Mouse (Mus musculus) left cerebral cortex, adult 9 months (tissue): ENCODE measurements around the gene Pacs2.

Source experiments
- DNase-seq, 2 experiments: peaks; one replicate each; pipeline ENCODE4 v3.0.0; 2022; ENCODE audit warnings: low spot score in 2 of 2

The Pacs2 gene

DNA sequence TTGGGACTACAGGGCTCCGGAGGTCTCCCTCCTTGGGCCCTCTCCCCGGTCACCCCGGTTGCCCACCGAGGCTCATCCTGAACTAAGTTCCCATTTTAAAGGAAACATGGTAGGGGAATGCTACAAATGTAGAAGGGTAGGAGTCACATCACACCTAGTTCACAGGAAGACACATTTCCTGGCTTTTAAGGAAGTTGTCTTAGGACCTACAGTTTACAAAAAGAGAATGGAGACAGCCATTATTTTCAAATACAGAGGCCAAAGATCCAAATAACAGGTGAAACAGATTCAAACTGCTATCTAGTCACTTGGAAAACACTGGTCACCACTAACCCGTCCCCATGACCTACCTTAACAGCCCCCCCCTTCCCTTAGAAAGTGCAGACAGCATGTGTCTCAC, 1.9 kb upstream of the Pacs2 start:
- DNase-seq, result no peak

DNA sequence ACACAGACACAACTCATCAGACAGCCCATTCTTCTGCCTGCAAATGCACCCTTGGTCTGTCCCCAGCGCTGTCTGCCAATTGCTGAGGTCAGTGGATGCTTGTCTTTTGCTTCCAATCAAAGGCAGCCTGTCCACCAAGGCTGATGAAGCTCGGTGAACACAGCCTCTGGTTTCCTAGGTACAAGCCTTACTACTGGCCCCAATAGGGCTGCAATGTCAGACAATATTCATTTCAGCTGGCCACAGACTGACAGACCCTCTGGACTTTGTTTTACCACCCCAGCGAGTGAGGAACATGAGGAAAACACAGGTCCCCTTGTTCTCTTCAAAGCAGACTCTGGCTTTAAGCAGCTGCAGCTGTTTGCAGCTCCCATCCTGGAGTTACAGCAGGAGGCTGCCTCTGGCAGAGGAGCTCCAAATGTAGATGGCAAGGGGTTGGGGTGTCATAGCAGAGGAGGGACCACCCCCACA, 1.3 kb upstream of the Pacs2 start:
- DNase-seq, result peak; percentile 73 to 76

DNA sequence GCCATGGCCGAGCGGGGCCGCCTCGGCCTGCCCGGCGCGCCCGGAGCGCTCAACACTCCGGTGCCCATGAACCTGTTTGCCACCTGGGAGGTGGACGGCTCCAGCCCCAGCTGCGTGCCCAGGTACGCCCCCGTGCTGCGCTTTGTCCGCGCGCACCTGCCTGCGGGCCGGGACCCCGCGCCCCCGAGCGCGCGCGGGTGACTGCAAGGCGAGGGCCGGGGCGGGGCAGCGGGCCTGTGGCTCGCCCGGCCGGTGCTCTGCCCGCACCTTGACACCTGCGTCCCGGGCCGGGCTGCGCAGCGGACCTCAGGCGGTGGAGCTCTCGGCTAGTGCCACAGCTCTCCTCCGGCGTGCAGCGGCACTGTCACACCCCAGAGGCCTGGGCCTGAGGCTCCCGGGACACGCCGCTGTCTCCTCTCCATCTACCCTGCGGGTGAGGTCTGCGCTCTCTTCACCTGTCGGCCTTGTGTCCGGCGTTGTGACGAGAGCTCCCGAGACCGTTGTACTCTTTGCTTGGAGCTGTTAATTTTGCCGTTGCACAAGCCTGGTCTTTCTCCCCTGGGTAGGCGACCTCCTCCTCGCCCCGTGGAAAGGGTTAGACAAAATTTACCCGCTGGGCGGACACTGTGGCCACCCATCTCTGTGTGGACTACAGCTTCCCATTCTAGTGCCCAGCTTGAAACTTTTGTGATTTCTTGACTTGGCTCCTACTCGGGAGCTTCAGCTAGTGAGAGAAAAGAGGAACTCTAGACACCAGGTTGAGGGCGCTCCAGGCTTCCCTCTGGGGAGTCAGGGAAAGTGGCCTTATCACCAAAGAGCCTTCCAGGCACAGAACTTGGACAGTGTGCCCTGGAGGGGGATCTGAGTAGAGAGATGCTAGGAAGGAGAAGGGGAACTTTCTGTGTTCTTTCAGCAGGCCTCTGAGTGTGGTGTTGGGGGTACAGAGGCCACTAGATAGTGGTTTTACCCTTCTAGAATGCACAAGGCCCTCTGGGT, 551 bp downstream of the Pacs2 start:
- DNase-seq, result peak in 1 of 2 experiments; percentile 30

DNA sequence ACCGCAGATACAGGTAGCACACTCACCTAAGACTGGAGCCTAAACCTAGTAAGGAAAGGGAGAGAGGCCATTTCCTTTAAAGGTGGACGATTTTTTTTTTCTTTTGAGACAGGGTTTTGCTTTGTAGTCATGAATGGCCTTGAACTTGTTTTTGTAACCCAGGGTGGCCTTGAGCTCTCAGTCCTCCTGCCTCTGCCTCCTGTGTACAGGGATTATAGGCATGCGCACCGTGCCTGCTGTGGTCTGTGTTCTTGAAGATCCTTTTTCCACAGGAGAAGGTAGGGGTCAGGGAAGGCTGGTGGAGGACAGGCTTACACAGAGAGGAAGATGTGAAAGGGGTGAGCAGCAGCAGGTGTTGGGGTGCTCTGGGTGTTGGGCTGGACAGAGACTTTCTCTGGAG, 1.6 kb downstream of the Pacs2 start:
- no peak for DNase-seq

DNA sequence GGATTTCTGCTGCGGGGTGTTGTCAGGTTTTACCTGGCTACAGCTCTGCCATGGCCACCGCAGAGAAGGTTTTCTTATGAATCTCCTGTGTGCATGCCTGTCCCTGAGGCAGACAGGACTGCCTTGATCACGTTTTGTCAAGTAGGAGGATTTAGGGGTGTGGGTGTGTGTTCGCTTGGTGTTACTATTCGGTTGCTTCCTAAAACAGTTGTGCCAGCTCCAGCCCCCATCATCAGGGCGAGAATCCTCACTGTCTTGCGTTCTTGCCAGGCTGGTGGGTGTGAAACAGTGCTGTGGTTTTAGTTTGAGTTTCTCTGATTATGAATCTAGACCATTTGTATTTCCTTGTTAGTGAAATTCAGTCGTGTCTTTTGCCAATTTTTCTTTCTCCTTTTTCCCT, 2.7 kb downstream of the Pacs2 start:
- peak; percentile 59 to 91 for DNase-seq

DNA sequence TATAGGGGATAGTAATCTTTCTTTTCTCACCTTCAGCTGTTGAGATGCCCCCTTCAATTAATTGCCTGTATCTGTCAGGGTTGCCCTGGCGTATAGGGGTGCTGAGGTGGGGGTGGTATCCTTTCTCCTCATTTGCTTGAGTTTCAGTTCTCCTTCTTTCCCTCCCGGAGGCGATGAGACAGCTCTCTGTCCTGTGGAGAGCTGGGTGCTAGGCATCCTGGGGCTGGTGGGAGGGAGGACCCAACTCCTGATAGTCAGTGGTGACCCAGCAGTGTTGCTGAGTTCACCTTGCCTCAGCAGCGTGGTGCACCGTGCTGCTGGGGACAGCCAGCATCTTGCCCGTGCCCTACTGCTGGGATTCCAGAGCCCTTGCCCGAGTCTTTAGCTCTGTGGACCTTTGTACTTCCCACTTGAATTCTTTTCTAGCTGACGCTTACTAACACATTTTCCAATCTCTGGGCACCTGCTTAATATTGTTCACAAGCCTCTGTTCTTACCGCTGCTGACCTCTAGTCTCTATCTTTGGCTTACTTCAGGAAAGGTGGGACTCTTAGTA, 3.2 kb downstream of the Pacs2 start:
- no peak for DNase-seq

DNA sequence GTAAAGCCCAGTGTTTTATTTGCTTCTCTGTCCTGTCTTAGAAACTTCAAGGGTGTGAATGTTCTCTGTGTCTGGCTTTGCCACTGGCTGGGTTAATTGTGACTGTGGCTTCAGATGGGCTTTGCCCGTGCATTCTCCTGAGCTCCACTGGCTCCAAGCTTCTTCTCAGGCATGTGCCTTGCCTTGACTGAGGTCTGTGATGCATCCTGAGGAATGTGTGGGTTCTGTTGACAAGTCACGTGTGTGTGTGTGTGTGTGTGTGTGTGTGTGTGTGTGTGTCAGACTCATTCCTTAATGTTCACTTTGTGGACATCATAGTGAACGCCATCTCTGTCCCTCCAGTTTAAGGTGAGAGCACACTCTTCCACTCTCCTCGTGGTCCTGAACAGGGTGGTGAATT, 4.5 kb downstream of the Pacs2 start:
- no peak for DNase-seq

DNA sequence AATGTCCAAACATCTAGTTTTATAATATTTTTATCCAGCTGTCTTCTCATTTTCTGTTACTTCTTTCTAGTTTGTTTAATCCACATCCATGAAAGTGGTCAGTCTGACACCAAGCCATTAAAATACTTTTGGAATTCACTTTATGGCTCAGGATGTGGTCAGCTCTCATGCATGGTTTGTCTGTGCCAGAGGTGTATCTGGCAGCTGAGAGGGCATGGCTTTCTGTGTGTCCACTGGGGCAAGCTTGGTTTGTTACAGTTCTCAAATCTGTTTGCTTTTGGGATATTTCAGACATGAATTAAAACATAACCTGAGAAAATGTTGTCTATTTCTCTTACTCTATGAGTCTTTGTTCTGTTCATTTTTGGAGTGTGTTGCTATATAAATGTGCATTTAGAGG, 7.2 kb downstream of the Pacs2 start:
- DNase-seq, result no peak

DNA sequence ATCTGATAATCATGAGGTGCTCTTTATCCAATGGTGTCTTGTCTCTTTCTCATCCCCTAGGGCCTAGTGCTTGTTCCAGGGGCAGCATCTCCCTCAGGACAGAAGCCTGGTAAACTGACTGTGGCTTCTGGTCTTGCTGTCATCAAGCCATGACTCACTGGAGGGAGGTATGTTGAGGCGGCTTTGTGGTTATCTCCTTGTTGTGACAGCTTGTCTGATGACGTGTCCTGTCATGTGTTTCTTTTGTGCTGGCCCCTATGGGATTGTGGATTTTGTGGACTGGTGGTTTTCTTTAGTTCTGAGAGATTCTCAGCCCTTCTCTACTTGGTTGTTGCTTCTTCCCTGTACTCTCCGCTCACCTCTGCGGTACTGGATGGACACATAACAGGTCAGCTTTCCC, 8.8 kb downstream of the Pacs2 start:
- no peak for DNase-seq

DNA sequence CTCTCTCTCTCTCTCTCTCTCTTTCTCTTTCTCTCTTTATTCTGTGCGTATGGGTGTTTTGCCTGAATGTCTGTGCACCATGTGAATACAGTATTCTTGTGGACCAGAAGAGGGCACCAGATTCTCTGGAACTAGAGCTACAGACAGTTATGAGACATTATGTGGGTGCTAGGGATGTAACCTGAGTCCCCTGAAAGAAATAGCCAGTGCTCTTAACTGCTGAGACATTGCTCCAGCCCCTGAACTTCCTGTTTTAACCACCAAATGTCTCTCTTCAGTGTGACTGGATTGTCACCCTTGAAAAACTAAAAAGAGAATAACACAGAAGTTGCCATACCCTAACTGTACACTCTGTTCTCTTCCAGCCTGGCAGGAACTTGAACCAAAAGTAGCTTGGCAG, 12.2 kb downstream of the Pacs2 start:
- no peak for DNase-seq

DNA sequence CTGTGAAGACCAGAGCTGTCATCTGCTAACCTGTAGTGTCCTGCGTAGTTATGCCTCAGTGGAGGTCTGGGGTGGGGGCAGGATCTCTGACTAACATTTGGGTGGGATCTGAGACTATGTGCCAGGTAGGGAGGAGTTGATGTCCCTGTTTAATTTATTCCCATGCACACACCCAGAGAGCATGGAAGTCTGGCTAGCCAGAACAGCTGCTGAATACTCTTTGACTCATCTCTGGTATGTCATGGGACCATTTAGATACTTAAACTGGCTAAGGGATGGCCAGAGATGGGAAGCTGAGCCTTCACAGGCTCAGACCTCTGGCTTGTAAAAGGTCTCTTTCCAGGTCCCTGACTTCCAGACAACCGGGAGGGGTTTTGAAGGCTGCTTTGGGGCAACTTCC, 13.2 kb downstream of the Pacs2 start:
- DNase-seq, result no peak

DNA sequence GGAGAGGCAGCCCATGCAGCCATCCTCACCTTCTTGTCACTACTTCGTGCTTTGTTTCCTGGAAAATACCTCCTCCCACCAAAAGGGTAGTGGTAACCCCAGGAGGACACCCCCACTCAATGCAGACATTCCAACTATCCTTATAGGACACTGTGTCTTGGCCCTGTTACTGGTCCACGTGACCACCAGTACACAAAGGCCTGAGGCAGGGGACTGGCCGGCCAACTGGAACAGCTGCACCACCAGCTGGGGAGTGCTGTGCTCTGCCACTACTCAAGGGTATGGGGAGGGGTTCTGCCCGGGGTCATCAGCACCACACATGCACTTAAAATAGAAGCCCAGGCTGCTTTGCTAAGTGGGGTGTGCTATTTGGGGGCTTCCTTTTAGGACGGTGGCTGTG, 13.8 kb downstream of the Pacs2 start:
- no peak for DNase-seq

DNA sequence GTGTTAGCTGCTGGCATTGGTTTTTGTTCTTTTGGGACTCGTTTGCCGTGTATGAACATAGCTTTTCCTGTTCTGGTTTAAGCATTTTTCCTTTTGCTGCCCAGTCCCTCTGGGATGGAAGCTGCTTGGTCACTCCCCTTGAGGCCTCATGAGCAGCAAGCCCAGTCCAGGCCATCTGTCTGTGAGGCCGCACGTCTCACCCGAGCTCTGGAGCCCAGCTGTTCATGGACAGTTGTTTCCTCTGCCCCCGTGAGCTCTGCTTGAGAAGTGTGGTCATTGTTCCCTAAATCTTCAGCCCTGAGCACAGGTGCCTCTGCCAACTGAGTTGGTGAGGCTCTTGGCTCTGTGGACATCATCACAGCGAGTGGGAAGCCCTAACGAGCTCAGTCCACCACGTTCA, 14.6 kb downstream of the Pacs2 start:
- no peak for DNase-seq

DNA sequence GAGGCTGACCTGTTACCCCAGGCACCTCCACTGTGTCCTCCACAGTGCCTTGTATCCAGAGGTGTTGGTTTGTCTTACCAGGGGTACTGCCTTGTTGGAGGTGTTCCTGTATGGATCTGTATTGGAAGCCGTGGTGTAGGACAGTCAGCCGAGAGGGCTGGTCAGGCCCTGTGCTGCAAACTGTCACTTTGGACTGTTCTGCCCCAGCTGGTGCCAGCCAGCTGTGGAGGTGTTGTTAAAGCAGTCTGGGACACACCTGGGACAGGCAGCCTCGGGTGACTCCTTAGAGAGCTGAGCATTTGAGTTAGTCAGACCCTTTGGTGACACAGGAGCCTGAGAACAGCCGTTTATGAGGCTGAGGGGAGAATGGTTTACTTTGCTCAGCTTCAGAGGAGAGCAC, 15.7 kb downstream of the Pacs2 start:
- no peak for DNase-seq

DNA sequence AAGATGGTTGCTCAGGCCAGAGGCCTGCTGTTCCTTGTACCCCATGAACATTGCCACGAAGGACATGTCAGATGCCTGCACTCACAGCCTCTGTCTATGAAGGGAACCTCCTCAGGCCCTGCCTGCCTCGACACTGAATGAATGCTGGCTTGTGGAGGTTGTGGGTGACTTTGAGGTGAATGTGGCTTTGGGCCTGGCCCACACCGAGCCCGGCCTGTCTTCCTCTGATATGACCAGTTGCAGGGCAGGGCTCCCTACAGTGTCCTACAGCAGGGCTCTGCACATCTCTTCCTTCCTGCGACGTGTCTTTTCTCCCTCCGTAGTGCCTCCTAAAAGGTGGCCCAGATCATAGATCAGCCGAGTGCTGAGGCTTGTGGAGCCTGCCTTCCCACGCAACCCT, 16.7 kb downstream of the Pacs2 start:
- DNase-seq, result no peak

DNA sequence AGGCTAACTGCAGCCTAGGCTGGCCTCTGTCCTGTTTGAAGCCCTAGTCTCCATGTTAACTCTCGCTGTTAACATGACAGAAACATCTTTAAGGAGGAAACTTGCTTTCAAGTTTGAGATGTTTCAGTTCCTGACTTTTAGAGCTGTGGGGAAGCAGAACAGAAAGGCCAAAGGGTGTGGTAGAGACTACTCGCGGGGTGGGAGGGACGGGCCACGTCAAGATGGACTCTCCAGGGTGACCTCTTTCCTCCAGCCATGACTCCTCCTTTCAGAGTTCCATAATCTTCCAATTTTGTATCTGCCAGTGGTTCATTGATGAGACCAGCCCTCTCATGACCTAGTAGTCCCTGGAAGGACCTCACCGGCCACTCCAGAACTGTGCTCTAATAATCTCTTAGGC, 17.1 kb downstream of the Pacs2 start:
- no peak for DNase-seq

DNA sequence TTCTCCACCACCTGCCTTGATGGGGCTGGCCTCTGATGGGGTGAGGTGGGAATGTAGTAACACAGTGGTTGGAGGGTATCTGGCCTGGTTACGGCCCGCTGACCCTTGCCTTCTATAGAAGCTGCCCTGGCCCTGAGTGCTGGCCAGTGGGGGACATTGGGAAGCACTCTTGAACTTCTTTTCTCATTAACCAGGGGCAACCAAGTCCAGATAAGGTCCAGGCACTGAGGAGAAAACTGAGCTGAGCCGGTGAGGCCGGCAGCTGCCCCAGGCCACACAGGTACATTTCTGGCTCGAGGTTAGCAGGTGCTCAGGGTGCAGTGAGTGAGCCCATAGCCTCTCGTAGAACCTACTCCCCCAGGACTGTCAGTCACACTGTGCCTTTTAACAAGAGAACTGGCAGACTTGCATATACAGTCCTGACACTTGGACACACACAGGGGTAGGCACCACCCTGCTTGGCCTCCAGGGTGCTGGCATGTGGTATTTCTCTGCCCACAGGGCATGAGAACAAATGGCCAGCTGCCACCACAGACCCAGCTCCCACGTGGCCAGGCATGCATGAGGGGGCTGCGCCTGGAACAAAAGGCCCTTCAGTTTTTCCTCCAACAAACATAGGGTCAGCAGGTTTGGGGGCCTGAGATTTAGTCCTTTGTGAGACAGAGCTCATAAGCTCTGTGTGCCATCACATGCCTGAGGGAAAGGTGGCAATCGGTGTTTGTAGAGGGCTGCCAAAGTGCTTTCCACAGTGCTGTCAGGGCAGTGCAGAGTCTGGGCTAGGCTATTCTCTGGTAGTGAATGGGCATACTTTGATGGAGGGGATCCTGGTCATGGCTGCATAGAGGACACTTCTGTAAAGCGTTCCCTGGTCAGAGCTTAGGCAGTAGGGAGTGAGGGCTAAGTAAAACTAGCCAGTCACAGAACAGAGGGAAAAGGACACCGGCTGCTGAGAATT, 18.3 kb downstream of the Pacs2 start:
- peak in 1 of 2 experiments; percentile 46 for DNase-seq

DNA sequence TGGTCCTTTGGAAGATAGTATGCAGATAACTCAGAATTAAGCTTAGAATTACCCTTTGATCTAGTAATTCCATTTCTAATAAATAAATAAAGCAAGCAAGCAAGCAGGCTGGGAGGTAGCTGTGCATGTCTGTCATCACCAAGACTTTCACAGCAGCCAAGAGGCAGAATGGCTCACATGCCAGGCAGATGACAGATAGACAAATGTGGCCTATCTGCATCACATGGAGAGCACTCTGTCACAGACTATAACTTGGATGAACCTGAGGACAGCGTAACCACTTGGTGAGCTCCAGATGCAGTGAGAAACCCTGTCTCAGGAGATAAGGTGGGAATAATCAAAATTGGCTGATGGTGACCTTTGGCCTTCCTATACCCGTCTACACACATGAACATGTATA, 20.8 kb downstream of the Pacs2 start:
- no peak for DNase-seq

DNA sequence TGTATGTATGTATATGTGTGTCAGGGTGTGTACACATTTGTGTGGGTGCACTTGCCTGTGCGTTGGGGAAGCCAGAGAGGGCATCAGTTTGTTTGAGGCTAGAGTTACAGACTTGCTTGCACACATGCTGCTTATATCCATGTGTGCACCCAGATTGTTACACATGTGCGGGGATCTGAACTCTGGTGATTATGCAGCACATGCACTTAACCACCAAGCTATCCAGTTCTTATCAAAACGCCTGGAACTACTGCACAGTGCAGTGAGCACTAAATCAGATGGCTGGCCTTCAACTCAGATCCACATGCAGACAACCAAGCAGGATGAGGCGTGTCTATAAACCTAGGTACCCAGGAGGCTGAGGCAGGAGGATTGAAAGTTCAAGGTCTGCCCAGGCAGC, 22.7 kb downstream of the Pacs2 start:
- DNase-seq, result no peak

DNA sequence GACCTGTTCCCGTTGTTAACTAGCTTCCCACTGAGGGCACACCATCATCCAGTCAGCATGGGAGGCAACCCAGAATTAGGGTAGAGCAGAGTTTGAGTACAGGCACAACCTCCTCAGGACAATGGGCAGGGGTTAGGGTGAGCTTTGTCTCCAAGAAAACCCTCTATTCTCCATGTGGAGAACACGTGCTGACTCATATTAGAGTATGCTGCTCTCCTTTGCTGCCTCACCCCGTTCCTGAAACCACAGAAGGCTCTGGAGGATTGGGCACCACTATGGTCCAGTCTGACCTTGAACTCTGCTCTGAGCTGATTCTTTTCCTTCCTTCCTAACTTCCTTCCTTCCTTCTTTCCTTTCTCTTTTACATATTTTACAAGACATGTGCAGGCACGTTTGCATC, 24.1 kb downstream of the Pacs2 start:
- DNase-seq, result no peak

DNA sequence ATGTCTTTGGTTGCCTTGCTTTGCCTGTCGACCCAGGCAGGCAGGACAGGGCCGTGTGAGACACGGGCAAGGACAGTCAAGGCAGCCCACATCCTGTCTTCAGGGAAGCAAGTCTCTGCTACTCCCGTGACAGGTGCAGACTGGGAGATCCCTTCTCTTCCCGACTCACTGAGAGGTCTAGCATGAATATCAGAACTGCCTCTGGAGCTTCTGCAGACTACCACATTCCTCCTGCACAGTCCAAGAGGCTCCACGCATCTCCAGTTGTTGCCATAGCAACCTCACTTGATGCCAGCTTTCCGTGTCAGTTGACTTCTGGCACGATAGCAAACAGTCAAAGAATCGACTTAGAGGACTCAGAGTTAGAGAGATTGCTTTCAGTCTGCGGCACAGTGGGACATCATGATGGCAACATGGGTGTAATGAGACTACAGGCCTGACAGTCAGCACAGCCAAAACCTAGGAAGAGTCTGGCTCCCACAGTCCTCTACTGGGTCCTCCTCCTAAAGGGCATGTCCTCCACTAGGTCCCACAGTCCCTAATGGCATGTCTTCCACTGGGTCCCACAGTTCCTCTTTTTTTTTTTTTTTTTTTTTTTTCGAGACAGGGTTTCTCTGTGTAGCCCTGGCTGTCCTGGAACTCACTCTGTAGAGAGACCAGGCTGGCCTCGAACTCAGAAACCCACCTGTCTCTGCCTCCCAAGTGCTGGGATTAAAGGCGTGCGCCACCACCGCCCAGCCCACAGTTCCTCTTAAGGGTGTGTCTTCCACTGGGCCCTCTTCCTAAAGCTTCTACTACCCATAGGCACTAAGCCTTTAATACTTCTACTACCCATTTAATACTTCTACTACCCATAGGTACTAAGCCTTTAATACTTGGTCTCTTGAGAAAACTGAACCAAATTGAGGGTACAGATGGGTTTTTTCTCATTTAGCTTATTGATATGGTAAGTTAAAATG, 27.5 kb downstream of the Pacs2 start:
- DNase-seq, result peak; percentile 35 to 75
